Mouse (Mus musculus) spleen, postnatal 14 days (tissue): ENCODE results near the gene Eml3.
"Not testable (repeated sequence)": the region's sequence is repeated elsewhere in the genome, so short reads cannot be mapped to it uniquely, and the experiment has no call there.

Experiments used
- DNase-seq, 2 experiments: peaks; one replicate each; pipeline ENCODE4 v3.0.0; 2021 to 2022; ENCODE audit warnings: low spot score in 2 of 2

Gene Eml3

GRCm38 (mm10) chr19:8950190-8950589 is 20.8 kb downstream of the Eml3 start:
- DNase-seq: no peak

- DNase-seq: no peak
Observed at GRCm38 (mm10) chr19:8952241-8952640, 22.9 kb downstream of the Eml3 start.

GRCm38 (mm10) chr19:8953135-8954039 is 24.0 kb downstream of the Eml3 start, which contains the start of gene Tut1:
Gene Tut1, plus strand, starts transcription at chr19:8953847.
- DNase-seq: peak; percentile 72 to 85

GRCm38 (mm10) chr19:8954171-8954570 is 24.8 kb downstream of the Eml3 start:
- no peak for DNase-seq

GRCm38 (mm10) chr19:8962256-8962655 is 32.9 kb downstream of the Eml3 start:
- DNase-seq: no peak

GRCm38 (mm10) chr19:8965075-8965474 is 35.7 kb downstream of the Eml3 start:
- DNase-seq: no peak

- no peak for DNase-seq
Observed at GRCm38 (mm10) chr19:8965771-8966170, 36.4 kb downstream of the Eml3 start.

- no peak for DNase-seq
Observed at GRCm38 (mm10) chr19:8966198-8966589, 36.8 kb downstream of the Eml3 start.

GRCm38 (mm10) chr19:8966590-8967372 is 37.4 kb downstream of the Eml3 start, which contains the start of gene Eef1g:
Gene Eef1g, plus strand, starts transcription at chr19:8967041.
- DNase-seq: peak; percentile 96 to 97

GRCm38 (mm10) chr19:8967373-8967743 is 38.0 kb downstream of the Eml3 start:
- DNase-seq: no peak

- no peak for DNase-seq
Observed at GRCm38 (mm10) chr19:8967893-8968292, 38.5 kb downstream of the Eml3 start.

GRCm38 (mm10) chr19:8972491-8972890 is 43.1 kb downstream of the Eml3 start:
- not testable (repeated sequence) for DNase-seq

GRCm38 (mm10) chr19:8974638-8975037 is 45.3 kb downstream of the Eml3 start:
- no peak for DNase-seq

GRCm38 (mm10) chr19:8975491-8975890 is 46.1 kb downstream of the Eml3 start:
- DNase-seq: no peak

GRCm38 (mm10) chr19:8976535-8976934 is 47.2 kb downstream of the Eml3 start:
- no peak for DNase-seq

GRCm38 (mm10) chr19:8980771-8981170 is 51.4 kb downstream of the Eml3 start:
- DNase-seq: no peak

- no peak for DNase-seq
Observed at GRCm38 (mm10) chr19:8981450-8982168, 52.3 kb downstream of the Eml3 start.

GRCm38 (mm10) chr19:8982303-8983149 is 53.2 kb downstream of the Eml3 start:
- no peak for DNase-seq

- DNase-seq: no peak
Observed at GRCm38 (mm10) chr19:8983150-8983650, 53.8 kb downstream of the Eml3 start.

GRCm38 (mm10) chr19:8984255-8984868 is 55.0 kb downstream of the Eml3 start:
- DNase-seq: no peak
